8 mouse cellular contexts compared by ENCODE assay signal in the genomic region with DNA sequence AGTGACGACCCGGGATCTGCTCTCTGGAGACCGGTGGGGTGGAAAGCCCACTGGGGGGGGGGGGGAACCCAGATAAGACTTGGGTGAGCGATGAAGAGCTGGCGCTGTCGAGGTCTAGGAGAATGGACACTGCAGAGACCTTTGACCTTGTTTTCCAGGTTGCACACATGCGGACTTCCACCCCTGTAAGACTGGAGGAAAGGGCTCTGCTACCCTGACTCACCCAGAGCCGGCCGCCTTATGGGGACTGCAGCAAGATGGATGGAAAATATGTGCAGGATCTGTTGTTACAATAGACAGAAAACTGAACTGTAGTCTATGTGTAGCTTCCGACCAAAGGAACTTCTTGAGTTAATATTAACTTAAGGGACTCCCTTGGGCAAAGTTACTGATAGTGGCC. TPM values are rescaled to one million over a fixed set of nuclear protein-coding genes. Genes with fewer than 3 reads are reported as not detected.
DNase-seq lines count a peak whose midpoint lies in the region; ATAC-seq and TF ChIP-seq lines count a peak whose summit lies in the region.

No protein-coding gene starts in this region.

- no peak for TF ChIP-seq POLR2A in cerebellum, adult 2 months (IDR thresholded peaks at IDR 0.05; ENCODE audit: borderline replicate concordance, insufficient read depth, low read length)
- TF ChIP-seq POLR2A in spleen, adult 2 months (IDR thresholded peaks at IDR 0.05; ENCODE audit: low read depth, low read length): no peak

- peak overlapping the region; percentile 62 for H3K27ac ChIP-seq in cerebellum, adult 2 months (ENCODE audit: insufficient read depth, low read length)
- peak overlapping the region; percentile 98 for H3K27ac ChIP-seq in spleen, adult 2 months (ENCODE audit: insufficient read depth, low read length)
- peak overlapping the region; percentile 100 for H3K27ac ChIP-seq in hindbrain, embryonic 14.5 days
- peak overlapping the region; percentile 96 for H3K27ac ChIP-seq in midbrain, embryonic 12.5 days (replicated peaks)

- H3K4me3 ChIP-seq in cerebellum, adult 2 months (replicated peaks; ENCODE audit: insufficient read depth, low read depth, low read length): peak overlapping the region; percentile 95
- H3K4me3 ChIP-seq in spleen, adult 2 months (ENCODE audit: extremely low read depth, insufficient read depth, insufficient read length): peak overlapping the region; percentile 83
- peak overlapping the region; percentile 96 for H3K4me3 ChIP-seq in hindbrain, embryonic 14.5 days (replicated peaks; ENCODE audit: low read length)
- H3K4me3 ChIP-seq in midbrain, embryonic 12.5 days: peak overlapping the region; percentile 85

- no peaks in the 10 kb centered on the region for H3K27me3 ChIP-seq in cerebellum, adult 2 months (ENCODE audit: control insufficient read depth, insufficient read depth, low read length)
- H3K27me3 ChIP-seq in spleen, adult 2 months (ENCODE audit: control insufficient read depth, insufficient read depth, low read length): no peaks in the 10 kb centered on the region
- no peaks in the 10 kb centered on the region for H3K27me3 ChIP-seq in hindbrain, embryonic 14.5 days (ENCODE audit: control insufficient read depth, insufficient read depth, low read length)
- H3K27me3 ChIP-seq in midbrain, embryonic 12.5 days: no peaks in the 10 kb centered on the region

- DNase-seq in cerebellum, adult 2 months: no peak
- DNase-seq in cerebellum, adult 11-12 months: no peak
- peak; percentile 23 to 29 for DNase-seq in spleen, adult 2 months (ENCODE audit: low read depth in 1 of 2, low spot score in 2 of 2)
- DNase-seq in spleen, postnatal 36 days (ENCODE audit: low spot score in 2 of 2): no peak
- no peak for DNase-seq in hindbrain, embryonic 14.5 days (ENCODE audit: low spot score)
- no peak for DNase-seq in thymus, postnatal 0 days (ENCODE audit: low spot score)
- DNase-seq in adrenal gland, adult 2 months: no peak

- peak overlapping the region; percentile 93 for H3K9ac ChIP-seq in hindbrain, embryonic 14.5 days
- peak overlapping the region; percentile 91 for H3K9ac ChIP-seq in midbrain, embryonic 12.5 days (replicated peaks)

- no peaks in the 10 kb centered on the region for H3K9me3 ChIP-seq in hindbrain, embryonic 14.5 days (ENCODE audit: control insufficient read depth, low read length)
- no peaks in the 10 kb centered on the region for H3K9me3 ChIP-seq in midbrain, embryonic 12.5 days

- peak overlapping the region; percentile 59 for H3K4me2 ChIP-seq in hindbrain, embryonic 14.5 days (replicated peaks)
- H3K4me2 ChIP-seq in midbrain, embryonic 12.5 days (replicated peaks): peak overlapping the region; percentile 80

- H3K36me3 ChIP-seq in spleen, adult 2 months (ENCODE audit: control insufficient read depth, insufficient read depth, low read length): peaks cover 1% of the 10 kb centered on the region; the same call in 1 of the 2 replicates
- no peaks in the 10 kb centered on the region for H3K36me3 ChIP-seq in hindbrain, embryonic 14.5 days (replicated peaks; ENCODE audit: control insufficient read depth, insufficient read depth)
- H3K36me3 ChIP-seq in midbrain, embryonic 12.5 days: no peaks in the 10 kb centered on the region

- H3K4me1 ChIP-seq in cerebellum, adult 2 months (ENCODE audit: control insufficient read depth, insufficient read depth, low read length): peaks cover 2% of the 10 kb centered on the region; the same call in 1 of the 2 replicates
- peaks cover 7% of the 10 kb centered on the region; the same call in 1 of the 2 replicates for H3K4me1 ChIP-seq in spleen, adult 2 months (ENCODE audit: control insufficient read depth, insufficient read depth, insufficient read length)
- peaks cover 23% of the 10 kb centered on the region for H3K4me1 ChIP-seq in hindbrain, embryonic 14.5 days (replicated peaks; ENCODE audit: control insufficient read depth, insufficient read depth, low read length)
- peaks cover 15% of the 10 kb centered on the region for H3K4me1 ChIP-seq in midbrain, embryonic 12.5 days

- under 1% methylated on average over 10 of the region's 10 CpGs for WGBS in cerebellum, adult 2 months
- WGBS in spleen, adult 2 months: 1% methylated on average over 10 of the region's 10 CpGs
- under 1% methylated on average over 10 of the region's 10 CpGs for WGBS in hindbrain, embryonic 14.5 days
- under 1% methylated on average over 10 of the region's 10 CpGs for WGBS in midbrain, embryonic 12.5 days

- peak; percentile 12; the same call in 1 of the 2 replicates for ATAC-seq in hindbrain, embryonic 14.5 days (ENCODE audit: low FRiP score)
- ATAC-seq in midbrain, embryonic 12.5 days (ENCODE audit: low FRiP score, low read depth): peak; percentile 39

- TF ChIP-seq CTCF in cerebellum, adult 2 months (IDR thresholded peaks at IDR 0.05; ENCODE audit: borderline replicate concordance, insufficient read depth, low read depth, low read length): no peak
- TF ChIP-seq CTCF in spleen, adult 2 months (IDR thresholded peaks at IDR 0.05; ENCODE audit: extremely low read depth, insufficient read depth, insufficient read length, insufficient replicate concordance): no peak

RNA-seq across cellular contexts. Expression of gene Ggnbp2, which starts 0.4 kb away (rescaled TPM):
- polyA plus RNA-seq in cerebellum, adult 2 months (2012; rRNA removed): 120 and 123 TPM in 2 replicates
- 25.4 and 34.1 TPM in 2 replicates for polyA plus RNA-seq in spleen, adult 2 months (2012; rRNA removed)
- 67.6 and 69.7 TPM in 2 replicates for polyA plus RNA-seq in hindbrain, embryonic 14.5 days (2014; fragmentation: Nextera tagmentation; extraction: Ambion mirVana)
- polyA plus RNA-seq in midbrain, embryonic 12.5 days (2016; fragmentation: Nextera tagmentation; extraction: Ambion mirVana): 69.2 and 79.1 TPM in 2 replicates
- polyA plus RNA-seq in thymus, postnatal 0 days (2015; fragmentation: Nextera tagmentation; extraction: Ambion mirVana): 80.3 and 100 TPM in 2 replicates
- total RNA-seq in adrenal gland, adult 2 months (2021): 10 to 100 TPM; 67.1 to 87.0 TPM
- 7.5 and 8.2 TPM in 2 replicates for polyA plus RNA-seq in adrenal gland, adult 2 months (2012; rRNA removed)

RNA-seq across cellular contexts. Expression of gene Myo19, which starts 8.9 kb away (rescaled TPM):
- 13.2 and 15.3 TPM in 2 replicates for polyA plus RNA-seq in cerebellum, adult 2 months (2012; rRNA removed)
- polyA plus RNA-seq in spleen, adult 2 months (2012; rRNA removed): 5.3 and 5.5 TPM in 2 replicates
- polyA plus RNA-seq in hindbrain, embryonic 14.5 days (2014; fragmentation: Nextera tagmentation; extraction: Ambion mirVana): 6.0 and 6.1 TPM in 2 replicates
- polyA plus RNA-seq in midbrain, embryonic 12.5 days (2016; fragmentation: Nextera tagmentation; extraction: Ambion mirVana): 8.5 and 9.9 TPM in 2 replicates
- 3.0 and 3.1 TPM in 2 replicates for polyA plus RNA-seq in thymus, postnatal 0 days (2015; fragmentation: Nextera tagmentation; extraction: Ambion mirVana)
- 10 to 100 TPM in 1 of 2 experiments, 1 to 10 TPM in 1; 9.3 to 13.2 TPM for total RNA-seq in adrenal gland, adult 2 months (2021)
- polyA plus RNA-seq in adrenal gland, adult 2 months (2012; rRNA removed): 11.4 and 12.7 TPM in 2 replicates

RNA-seq across cellular contexts. Expression of gene Pigw, which starts 9.0 kb away (rescaled TPM):
- polyA plus RNA-seq in cerebellum, adult 2 months (2012; rRNA removed): 2.8 and 2.9 TPM in 2 replicates
- polyA plus RNA-seq in spleen, adult 2 months (2012; rRNA removed): 2.2 and 2.4 TPM in 2 replicates
- polyA plus RNA-seq in hindbrain, embryonic 14.5 days (2014; fragmentation: Nextera tagmentation; extraction: Ambion mirVana): 2.7 and 3.1 TPM in 2 replicates
- polyA plus RNA-seq in midbrain, embryonic 12.5 days (2016; fragmentation: Nextera tagmentation; extraction: Ambion mirVana): 2.6 and 2.8 TPM in 2 replicates
- 2.0 and 2.4 TPM in 2 replicates for polyA plus RNA-seq in thymus, postnatal 0 days (2015; fragmentation: Nextera tagmentation; extraction: Ambion mirVana)
- total RNA-seq in adrenal gland, adult 2 months (2021): 10 to 100 TPM in 1 of 2 experiments, 1 to 10 TPM in 1; 6.5 to 10.1 TPM
- 1.2 and 1.9 TPM in 2 replicates for polyA plus RNA-seq in adrenal gland, adult 2 months (2012; rRNA removed)

RNA-seq across cellular contexts. Expression of gene Dhrs11, which starts 42.3 kb away (rescaled TPM):
- 33.6 and 37.4 TPM in 2 replicates for polyA plus RNA-seq in cerebellum, adult 2 months (2012; rRNA removed)
- polyA plus RNA-seq in spleen, adult 2 months (2012; rRNA removed): 88.9 and 126 TPM in 2 replicates
- polyA plus RNA-seq in hindbrain, embryonic 14.5 days (2014; fragmentation: Nextera tagmentation; extraction: Ambion mirVana): 10.2 and 10.5 TPM in 2 replicates
- polyA plus RNA-seq in midbrain, embryonic 12.5 days (2016; fragmentation: Nextera tagmentation; extraction: Ambion mirVana): 6.8 and 7.6 TPM in 2 replicates
- polyA plus RNA-seq in thymus, postnatal 0 days (2015; fragmentation: Nextera tagmentation; extraction: Ambion mirVana): 12.0 and 12.2 TPM in 2 replicates
- total RNA-seq in adrenal gland, adult 2 months (2021): 10 to 100 TPM; 41.6 to 42.4 TPM
- 88.1 and 97.1 TPM in 2 replicates for polyA plus RNA-seq in adrenal gland, adult 2 months (2012; rRNA removed)

RNA-seq across cellular contexts. Expression of gene Znhit3, which starts 45.1 kb away (rescaled TPM):
- 44.7 and 47.5 TPM in 2 replicates for polyA plus RNA-seq in cerebellum, adult 2 months (2012; rRNA removed)
- polyA plus RNA-seq in spleen, adult 2 months (2012; rRNA removed): 5.4 and 5.6 TPM in 2 replicates
- 65.3 and 70.3 TPM in 2 replicates for polyA plus RNA-seq in hindbrain, embryonic 14.5 days (2014; fragmentation: Nextera tagmentation; extraction: Ambion mirVana)
- polyA plus RNA-seq in midbrain, embryonic 12.5 days (2016; fragmentation: Nextera tagmentation; extraction: Ambion mirVana): 58.1 and 62.4 TPM in 2 replicates
- polyA plus RNA-seq in thymus, postnatal 0 days (2015; fragmentation: Nextera tagmentation; extraction: Ambion mirVana): 68.4 and 74.4 TPM in 2 replicates
- 10 to 100 TPM in 1 of 2 experiments, 1 to 10 TPM in 1; 8.6 to 13.7 TPM for total RNA-seq in adrenal gland, adult 2 months (2021)
- 5.8 and 6.2 TPM in 2 replicates for polyA plus RNA-seq in adrenal gland, adult 2 months (2012; rRNA removed)

Comparison
In these comparisons a context has a peak if more than half of its experiments do, and no peak if none do; other contexts are left out.
1. DNase-seq: peak in spleen, adult 2 months (2 of 2); none in cerebellum, adult 2 months (0 of 2), cerebellum, adult 11-12 months (single experiment), spleen, postnatal 36 days (0 of 2), hindbrain, embryonic 14.5 days (single experiment), thymus, postnatal 0 days (single experiment) and adrenal gland, adult 2 months (single experiment).
2. Peak in every context shown above with its lines, with median percentiles within 50 percentile points of each other: H3K27ac ChIP-seq and H3K4me3 ChIP-seq.